Mouse (Mus musculus) right cerebral cortex, adult 18-20 months (tissue): ENCODE results near the gene Flcn.
A peak's percentile ranks its signal among the peaks of the same experiment; 100 is the strongest.

Experiments used
- DNase-seq: peaks from one replicate; pipeline ENCODE4 v3.0.0; 2022; ENCODE audit warnings: mixed read lengths

Gene Flcn

DNA sequence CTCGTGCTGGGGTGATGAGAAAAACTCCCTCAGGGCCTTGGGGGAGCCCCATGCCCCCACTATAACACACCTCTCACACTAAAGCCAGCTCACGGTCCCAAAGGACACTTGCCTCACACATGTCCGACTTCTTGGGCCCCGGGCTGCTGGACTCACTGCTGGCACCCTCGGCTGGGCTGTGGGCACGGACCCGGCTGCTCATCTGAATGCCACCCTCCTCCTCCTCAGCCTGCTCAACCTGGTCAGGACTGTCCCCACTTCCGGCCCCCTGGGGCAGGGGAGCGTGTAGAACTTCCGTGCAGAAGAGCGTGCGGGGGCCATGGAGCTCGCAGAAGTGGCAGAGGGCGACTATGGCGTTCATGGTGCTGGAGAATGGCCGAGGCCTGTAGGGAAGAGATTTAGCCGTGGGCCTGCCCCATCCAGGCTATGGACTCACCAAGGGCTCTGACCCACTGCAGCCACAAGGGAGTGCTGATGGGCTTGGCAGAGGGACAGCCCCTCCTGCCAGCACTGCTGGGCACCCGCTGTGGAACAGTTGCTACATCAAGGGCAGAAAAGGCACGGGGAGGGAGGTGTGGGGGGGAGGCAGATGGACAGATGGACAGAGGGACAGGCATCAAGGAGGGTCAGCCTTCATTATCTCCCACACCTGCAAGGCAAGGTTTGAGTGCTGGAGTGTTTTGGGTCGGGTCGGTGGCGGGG, 5.3 kb downstream of the Flcn start:
- DNase-seq: no peak

DNA sequence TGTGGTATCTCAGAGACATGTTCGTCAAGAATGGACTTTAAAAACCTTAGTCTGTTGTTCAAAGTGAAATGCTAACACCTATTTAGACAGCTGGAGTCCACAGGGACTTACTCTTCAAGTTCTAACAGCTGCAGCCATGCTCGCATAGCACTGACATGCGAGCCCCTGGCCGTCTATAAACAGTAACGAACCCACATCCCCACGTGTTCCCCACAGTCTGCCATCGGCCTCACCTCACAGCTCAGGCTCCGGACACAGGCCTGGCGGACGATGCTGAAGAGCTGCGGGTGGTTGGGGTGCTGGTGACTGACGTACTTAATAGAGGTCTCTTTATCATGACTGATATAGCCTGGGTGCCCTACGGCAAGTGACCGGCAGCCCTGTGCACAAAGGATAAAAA, 6.3 kb downstream of the Flcn start:
- no peak for DNase-seq

DNA sequence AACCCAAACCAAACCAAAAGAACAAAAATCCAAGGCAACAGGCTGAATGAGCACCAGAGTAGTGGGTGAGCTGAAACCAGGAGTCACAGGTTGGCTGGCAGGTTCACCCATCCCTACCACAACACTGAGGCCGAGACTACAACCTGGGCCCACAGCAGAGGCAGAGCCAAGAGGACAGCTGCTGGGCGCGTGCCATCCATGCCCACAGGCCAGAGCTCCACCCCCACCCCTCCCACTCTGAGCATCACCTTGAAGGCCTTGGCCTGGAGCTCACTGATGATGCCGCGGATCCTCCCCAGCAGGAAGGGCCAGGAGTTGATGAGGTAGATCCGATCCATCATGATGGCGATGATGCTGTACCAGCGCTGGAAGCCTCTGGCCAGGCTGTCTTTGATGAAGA, 7.9 kb downstream of the Flcn start:
- no peak for DNase-seq

DNA sequence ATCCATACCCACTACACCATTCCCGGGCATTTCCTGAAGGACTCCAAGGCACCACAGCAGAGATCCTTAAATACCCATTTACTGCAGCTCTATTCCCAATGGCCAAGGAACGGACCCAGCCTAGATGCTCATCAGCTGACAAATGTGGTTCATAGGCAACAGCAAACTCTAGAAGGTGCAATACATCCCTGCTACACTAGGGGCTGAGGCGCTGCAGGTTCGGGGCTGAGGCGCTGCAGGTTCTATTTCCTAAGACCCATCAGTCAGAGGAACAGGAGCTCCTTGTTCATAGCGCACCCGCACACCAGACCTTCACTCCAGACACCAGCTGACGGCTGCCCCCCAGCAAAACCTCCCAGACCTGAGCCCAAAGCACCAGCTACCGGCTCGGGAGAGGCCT, 9.4 kb downstream of the Flcn start:
- DNase-seq: no peak

DNA sequence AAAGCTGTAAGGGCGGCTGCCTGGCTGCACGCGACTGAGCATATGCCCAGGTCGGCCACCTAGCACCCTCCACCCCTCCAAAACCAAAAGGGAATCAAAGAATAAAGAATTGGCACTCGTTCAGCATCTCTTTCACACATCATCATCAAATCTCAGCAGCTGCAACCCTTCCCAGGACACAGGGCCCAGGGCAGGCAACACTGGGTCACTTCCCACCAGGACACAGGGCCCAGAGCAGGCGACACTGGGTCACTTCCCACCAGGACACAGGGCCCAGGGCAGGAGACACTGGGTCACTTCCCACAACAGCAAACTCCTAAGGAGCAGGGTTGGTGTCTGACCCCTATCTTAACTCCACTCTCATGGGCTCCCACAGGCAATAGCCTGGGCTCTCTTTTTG, 16.4 kb downstream of the Flcn start:
- DNase-seq: no peak

DNA sequence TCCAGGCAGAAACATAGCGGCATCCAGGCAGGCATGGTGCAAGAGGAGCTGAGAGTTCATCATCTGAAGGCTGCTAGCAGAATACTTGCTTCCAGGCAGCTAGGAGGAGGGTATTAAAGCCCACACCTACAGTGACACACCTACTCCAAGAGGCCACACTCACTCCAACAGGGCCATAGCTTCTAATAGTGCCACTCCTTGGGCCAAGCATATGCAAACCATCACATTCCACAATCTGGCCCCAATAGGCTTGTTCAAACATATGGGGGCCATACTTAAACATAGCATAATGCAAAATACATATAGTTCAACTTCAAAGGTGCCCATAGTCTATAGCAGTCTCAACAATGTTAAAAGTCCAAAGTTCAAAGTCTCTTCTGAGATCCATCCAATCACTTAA, 20.5 kb downstream of the Flcn start:
- DNase-seq: no peak

DNA sequence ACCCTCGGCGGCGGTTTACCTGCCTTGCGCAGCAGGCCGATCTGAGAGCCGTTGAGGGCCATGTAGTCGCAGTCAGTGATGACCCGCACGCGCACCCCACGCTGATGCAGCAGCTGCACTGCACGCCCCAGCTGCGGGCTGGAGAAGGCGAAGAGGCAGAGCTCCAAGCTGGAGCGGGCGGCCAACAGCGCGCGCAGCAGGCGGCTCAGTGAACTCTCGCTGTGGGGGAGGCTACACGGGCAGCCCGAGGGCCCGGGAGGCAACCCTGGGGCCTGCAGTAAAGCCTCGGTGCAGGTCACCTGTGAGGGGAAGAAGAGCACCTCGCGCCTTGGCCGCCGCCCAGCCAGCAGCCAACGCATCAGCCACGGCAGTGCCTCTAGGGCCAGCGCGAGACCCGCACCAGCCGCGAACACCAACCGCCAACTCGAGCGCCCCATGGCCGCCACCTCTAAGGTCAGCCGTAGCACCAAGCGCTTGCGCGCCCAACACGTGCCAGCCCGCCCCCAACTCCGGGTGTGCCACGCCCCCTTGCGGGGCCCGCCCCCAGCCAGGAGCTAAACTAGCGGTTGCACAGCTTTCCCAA, 22.5 kb downstream of the Flcn start, which contains the start of gene Pld6:
Pld6 (minus strand) TSS at position 447 of the 583 bp plus-strand sequence.
- peak; percentile 40 for DNase-seq

DNA sequence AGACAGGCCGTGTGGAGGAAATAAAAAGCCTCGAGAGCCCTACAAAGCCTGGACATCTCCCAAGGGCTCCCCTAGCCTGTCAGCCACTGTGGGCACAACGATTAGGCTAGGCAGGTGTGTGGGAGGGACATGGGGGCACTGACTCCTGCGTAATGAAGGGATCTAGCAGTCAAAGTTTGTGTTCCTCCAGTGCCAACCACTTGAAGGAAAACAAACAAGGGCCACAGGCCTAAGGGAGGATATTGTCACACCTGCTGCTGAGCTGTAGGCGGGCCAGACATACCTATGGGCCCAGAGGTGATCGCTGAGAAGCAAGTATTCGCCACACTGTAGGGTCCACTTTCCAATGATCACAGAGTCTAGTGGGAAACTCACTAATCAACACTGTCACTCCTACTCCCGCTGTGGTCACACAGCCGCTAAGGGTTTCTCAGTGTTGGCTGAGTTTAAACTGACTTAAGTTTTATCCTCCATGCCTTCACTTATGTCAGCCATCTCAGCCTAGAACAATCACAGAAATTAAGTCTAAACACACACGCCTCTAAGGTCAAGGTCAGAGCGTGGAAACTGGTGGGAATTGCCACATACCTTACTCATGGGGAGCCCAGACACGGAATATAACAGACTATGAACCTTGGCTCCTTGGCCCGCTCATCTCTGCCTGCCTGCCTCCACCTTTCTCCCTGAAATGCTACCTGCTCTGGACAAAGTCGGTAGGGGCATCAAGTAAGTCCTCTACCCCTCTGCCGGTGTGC, 23.2 kb downstream of the Flcn start:
- no peak for DNase-seq

DNA sequence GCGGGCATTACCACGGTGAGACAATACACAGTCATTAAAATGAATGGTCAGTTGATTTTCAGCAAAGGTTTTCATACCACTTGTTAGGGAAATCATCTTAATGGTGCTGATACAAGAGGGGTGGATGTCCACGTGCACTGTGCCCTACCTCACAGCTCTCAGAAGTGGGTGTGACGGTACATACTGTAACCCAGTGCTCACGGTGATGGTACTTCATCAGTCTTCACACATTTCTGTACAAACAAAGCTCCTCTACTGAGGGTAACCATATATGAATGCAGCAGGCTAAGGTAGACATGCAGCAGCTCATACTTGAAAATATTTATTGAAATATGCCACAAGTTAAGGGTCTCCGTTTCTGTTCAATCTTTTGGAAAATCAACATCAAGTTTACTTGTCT, 26.2 kb downstream of the Flcn start:
- no peak for DNase-seq

DNA sequence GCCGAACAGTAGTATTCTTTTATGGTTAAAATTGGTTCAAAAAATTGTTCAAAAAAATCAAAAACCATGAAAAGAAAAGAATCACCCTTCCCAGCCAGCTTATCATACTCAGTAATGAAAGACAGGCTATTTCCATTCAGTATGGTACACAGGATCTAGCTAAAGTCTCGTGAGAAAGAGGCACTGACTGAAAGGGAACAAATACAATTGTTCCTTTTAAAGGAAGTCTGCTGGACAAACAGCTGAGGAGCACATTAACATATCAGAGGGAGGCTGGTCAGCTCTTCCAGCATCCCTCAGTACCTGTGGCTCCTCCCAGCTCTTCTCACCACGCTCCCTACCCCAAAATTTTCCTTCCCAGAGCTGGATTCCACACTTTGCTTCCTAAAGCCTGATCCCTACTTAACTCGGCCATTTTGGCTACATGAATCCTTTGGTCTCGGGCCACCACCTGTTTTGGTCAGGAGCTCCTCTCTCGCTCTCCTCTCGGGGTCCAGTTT, 27.7 kb downstream of the Flcn start:
- DNase-seq: no peak

DNA sequence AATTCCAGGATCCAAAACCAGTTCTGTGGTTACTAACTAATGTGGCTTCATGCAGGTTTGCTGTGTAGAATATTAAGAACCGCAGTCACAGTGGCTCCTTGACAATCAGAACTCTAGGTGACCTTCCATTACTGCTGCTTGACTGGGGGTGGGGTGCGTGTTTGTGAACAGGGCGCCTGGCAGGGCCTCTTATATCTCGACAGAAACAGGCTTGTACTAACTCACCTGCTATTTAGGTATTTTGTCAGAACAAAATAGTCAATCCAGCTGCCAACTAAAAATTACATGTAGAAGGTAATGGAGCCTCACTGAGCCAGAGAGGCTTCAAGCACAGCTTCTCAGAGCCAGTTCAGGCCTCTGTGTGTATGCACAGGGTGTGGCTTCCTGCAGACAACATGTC, 29.6 kb downstream of the Flcn start:
- no peak for DNase-seq

DNA sequence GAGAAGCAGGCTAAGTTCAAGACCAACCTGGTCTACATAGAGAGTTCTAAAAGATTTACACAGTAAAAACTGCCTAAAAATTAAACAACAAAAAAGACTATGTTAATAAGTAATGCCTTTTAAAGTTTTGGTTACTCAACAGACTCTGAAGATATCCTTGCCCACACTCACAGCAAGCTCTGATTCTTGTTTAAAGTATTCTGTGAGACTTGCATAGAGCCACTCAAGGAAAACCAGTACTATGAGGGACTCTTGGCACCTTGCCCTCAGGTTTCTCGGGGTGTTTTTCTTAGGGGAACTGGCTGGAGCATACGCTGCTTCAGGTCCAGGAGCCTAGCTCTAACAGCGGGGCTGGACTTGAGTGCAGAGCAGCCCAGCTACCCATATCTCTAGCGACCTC, 30.4 kb downstream of the Flcn start:
- no peak for DNase-seq

DNA sequence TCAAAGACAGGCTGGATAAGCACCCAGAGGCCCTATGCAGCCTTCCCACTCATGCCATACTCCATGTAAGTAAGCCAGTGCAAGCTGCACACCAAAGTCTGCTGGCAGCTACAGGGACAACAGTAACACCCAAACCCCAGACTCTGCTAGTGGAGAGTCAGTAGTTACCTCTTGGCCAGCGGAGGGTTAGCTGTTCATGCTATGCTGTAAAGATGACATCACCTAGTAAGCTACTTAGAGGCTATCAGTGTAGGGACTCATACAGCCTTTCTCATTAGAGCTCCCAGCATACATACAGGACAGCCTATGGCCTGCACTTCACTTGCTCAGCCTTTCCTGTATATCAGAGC, 31.0 kb downstream of the Flcn start:
- DNase-seq: no peak

DNA sequence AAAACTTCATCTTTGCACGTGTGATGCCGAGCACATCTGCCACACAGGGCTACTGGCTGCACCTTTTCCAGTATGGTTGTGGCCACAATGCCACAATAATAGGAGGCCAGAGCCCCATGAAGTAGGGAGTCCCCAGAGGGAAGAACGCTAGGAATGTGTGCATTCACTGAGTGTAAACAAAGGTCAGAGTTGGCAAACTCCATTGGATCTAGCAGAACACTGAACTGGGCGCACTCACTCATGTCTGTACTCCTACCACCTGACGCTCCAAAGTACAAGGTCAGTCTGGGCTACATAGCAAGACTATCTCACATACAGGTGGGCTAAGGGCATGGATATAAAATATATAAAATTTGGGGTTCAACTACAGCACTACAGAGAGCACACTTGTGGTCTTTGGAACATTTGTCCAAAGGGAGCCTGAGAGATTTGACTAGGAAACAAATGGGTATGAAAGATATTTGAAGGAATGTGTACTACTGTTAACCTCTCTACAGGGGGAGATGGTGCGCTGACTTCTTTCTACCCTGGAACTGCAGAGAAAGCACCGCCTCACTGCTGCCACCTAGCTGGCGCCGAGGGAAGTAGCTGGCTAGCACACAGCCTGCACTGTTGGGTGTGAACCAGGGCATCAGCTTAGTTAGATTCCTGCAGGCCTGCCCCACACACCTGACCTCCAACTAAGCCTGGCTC, 31.5 kb downstream of the Flcn start:
- peak; percentile 65 for DNase-seq

DNA sequence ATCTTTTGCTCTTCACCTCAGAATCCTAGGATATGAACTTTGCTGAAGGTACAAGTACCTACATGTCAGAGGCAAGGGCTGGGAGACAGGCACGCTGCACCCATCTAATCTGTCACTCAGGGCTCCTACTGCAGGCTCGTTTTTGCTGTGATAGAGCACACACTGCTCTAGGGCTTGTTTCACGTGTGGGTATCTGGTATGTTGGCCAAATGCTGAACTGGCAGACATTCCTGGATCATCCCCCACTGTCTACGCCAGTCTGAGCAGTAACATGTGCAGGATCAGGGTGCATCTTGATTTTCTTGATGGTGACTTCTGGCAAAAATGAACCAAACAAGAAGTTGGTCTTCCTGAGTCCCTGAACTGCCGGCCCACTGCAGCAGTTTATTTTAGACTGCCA, 32.6 kb downstream of the Flcn start:
- no peak for DNase-seq

DNA sequence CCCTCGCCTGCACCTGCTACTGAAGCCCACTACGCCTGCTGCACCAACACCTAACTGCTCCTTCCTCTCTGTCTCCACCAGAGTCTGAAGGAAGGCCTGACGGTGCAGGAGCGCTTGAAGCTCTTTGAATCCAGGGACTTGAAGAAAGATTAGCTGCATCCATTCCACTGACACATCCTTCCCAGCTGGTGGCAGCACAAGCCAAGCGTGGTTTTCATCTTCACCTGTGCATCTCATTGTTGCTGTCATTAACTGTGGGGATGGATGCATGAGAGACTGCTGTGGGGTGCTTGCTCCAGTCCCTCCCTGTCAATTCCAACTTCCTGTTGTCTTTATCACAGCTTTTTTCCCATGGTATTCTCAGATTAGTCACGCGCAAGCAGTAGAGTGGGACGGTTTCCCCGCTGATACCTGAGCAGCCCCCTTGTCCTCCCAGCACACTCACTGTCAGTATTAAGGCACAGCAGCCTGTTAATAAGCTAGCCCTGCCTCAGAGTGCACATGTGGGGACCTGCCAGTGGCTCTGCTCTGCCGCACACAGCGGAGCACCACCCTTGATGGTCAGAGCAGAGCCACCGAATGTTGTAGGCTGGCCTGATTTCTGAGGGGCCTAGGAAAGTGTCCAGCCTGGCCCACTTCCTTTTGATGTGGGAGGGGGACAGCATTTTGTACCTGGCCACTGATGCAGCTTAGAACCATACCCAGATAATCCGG, 34.2 kb downstream of the Flcn start:
- no peak for DNase-seq

DNA sequence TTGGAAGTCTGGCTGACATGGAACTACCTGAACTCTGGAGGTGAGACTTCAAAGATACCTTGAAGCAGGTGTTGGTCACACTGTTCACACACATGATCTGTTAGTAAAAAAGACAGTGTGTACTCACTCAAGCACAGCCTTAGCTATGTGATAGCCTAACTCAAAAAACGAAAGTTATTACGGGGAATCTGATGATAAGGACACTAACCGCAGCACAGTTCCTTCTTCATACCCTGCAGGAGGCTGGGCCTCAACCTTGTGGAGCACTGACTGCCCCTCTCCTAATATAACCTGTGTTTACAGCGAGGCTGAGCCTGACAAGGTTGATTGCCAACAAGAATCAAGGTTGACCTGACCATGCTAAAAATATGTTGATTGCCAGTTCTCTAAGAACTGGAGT, 35.3 kb downstream of the Flcn start:
- DNase-seq: no peak

DNA sequence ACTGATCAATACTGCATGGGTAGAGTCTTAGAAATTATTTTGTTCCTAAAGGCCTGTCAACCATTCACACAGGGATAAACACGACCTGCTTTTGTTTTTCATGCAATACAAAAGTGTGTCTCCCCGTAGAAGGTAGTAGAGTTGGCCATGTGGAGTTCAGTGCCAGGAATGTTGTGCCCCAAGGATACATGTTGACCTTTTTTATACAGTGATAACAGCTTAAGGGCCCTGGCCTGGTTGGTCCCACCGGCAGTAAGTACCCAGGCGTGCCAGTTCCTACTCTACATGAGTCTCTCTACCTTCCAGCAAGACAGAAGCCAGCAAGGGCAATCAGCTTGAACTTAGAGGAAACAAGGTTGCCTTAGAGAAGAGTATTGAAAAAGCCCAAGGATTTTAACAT, 36.9 kb downstream of the Flcn start:
- DNase-seq: no peak

DNA sequence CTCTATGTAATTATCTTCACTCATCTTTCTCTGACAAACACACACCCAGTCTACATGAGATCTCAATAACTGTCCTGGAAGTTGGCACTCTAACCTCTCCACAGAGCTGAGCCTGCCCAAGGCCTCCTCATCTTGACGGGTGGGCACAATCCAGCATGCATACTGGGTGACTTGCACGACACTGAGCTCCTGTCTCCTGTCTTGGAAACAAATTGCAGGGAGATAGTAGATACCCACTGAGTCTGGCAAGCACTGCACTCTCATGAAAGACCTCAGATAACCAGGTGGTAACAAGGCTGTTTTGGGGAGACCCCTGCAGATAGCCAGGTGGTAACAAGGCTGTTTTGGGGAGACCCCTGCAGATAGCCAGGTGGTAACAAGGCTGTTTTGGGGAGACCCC, 37.5 kb downstream of the Flcn start:
- no peak for DNase-seq

DNA sequence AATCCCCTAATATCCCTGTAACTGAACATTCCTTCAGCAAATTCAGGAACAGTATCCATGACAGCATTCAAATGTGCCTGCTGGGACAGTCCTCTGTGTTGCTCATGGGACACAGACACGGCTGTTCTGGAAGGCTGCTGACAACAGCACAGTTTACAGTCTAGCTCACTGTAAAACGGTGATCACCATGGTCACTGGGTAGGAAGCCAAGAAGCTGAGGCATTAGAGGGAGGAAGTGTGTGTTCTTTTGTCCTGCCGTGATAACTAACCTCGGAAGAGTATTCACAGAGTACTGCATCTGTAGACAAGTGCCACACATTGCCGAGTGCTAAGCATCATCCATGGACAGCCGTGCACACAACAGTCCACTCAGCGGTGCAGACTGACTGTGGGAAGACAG, 39.1 kb downstream of the Flcn start:
- no peak for DNase-seq

DNA sequence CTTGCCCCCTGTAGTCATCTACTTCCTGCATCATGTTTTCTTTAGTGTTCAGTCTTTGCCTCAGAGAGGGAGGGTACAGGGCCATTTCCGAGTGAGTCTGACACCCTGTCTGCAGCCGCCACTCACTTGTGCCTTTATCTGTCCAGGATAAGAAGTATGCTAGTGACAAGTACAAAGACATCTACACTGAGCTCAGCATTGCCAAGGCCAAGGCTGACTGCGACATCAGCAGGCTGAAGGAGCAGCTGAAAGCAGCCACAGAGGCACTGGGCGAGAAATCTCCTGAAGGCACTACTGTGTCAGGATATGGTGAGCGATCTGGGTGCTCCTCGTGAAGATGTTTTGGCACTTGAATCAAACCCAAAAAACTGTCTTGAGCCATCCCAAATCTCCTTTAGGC, 40.1 kb downstream of the Flcn start:
- no peak for DNase-seq

DNA sequence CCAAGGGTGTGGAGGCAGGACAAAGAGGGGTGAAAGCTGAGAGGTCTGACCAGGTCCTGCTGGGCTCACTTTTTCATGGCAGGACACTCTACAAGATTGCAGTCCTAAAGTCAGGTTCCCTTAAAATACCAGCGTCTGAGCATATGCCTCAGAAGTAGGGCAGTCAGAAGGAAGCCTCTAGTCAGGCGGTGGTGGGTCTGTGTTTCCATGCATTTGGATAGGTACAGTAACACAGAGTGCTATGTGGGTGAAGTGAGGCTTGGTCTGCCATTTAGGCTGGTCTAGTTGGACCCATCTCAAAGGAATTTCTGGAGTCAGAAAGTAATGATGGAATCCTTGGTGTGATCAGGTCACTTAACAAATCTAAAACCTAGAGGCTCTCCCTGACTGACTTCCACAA, 40.5 kb downstream of the Flcn start:
- no peak for DNase-seq

DNA sequence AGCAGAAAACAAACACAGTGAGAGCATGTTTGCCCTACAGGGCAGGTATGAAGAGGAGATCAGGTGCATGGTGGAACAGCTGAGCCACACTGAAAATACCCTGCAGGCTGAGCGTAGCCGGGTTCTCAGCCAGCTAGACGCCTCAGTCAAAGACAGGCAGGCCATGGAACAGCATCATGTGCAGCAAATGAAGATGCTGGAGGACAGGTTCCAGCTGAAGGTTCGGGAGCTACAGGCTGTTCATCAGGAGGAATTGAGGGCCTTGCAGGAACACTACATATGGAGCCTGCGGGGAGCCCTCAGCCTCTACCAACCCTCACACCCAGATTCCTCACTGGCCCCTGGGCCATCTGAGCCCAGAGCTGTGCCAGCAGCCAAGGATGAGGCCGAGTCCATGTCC, 49.0 kb downstream of the Flcn start:
- no peak for DNase-seq
